ENCODE assay signal across 7 mouse cellular contexts in the genomic region with DNA sequence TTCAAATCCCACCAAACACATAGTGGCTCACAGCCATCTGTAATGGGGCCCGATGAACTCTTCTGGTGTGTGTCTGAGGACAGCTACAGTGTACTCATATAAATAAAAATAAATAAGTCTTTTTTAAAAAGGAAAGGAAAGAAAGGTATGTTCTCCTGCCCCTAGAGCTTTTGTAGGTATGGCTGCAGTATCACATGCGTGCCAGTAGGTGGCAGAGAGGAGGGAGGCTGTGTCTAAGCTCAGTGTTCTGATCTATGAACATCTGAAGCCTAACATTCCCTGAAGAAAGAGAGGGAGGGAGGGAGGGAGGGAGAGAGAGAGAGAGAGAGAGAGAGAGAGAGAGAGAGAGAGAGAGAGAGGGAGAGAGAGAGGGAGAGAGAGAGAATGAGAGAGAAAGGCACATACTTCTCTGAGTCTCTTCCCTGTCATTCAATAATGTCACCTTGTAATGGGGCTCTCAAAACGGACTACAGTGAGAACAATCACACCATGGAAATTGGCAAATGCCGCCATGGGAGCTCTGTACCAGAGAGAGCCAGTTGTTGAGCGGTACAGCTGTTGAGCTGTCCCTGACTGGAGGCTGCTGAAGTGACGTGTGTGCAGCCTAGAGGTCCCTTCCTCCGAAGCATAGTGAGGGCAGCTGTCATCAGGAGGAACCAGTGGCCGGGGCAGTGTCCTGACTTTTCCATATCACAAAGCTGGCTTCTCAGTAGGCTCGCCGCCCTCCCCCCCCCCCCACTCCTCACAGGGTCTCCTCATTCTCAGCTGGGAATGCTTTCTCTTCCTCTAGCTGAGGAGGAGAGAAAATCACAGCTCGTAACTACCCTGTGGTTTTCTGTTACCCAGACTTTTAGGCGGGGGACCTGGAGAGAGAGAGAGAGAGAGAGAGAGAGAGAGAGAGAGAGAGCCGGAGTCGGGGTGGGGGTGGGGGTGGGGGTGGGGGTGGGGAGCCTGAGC. TPM values are rescaled to one million over a fixed set of nuclear protein-coding genes. Genes with fewer than 3 reads are reported as not detected.
DNase-seq lines count a peak whose midpoint lies in the region; ATAC-seq and TF ChIP-seq lines count a peak whose summit lies in the region.

No protein-coding gene starts in this region.

- no peaks in the 10 kb centered on the region for H3K9me3 ChIP-seq in hindbrain, embryonic 13.5 days

- H3K4me2 ChIP-seq in hindbrain, embryonic 13.5 days, result no peak overlapping the region

- no peaks in the 10 kb centered on the region for H3K27me3 ChIP-seq in spleen, adult 2 months (ENCODE audit: control insufficient read depth, insufficient read depth, low read length)
- peaks cover 9% of the 10 kb centered on the region; the same call in 1 of the 2 replicates for H3K27me3 ChIP-seq in hindbrain, embryonic 13.5 days

- 0 out of 2 replicates have a peak, but pooled peaks have one; percentile 54 for ATAC-seq in hindbrain, embryonic 13.5 days (ENCODE audit: low FRiP score)

- no peak overlapping the region for H3K27ac ChIP-seq in spleen, adult 2 months (ENCODE audit: insufficient read depth, low read length)
- H3K27ac ChIP-seq in hindbrain, embryonic 13.5 days, result no peak overlapping the region

- H3K4me1 ChIP-seq in spleen, adult 2 months (ENCODE audit: control insufficient read depth, insufficient read depth, insufficient read length), result peaks cover 19% of the 10 kb centered on the region; the same call in 1 of the 2 replicates
- H3K4me1 ChIP-seq in hindbrain, embryonic 13.5 days (replicated peaks), result peaks cover 9% of the 10 kb centered on the region

- peak in 1 of 2 experiments; percentile 36 for DNase-seq in spleen, adult 2 months (ENCODE audit: low read depth in 1 of 2, low spot score in 2 of 2)
- DNase-seq in spleen, adult 18-20 months, result no peak
- DNase-seq in embryo, embryonic 11 days, result peak; percentile 43
- DNase-seq in lung, postnatal 4 days, result peak; percentile 39 to 46
- peak; percentile 69 for DNase-seq in thymus, postnatal 4 days
- no peak for DNase-seq in cerebellum, adult 9-10 months

- H3K9ac ChIP-seq in hindbrain, embryonic 13.5 days, result no peak overlapping the region

- H3K36me3 ChIP-seq in spleen, adult 2 months (ENCODE audit: control insufficient read depth, insufficient read depth, low read length), result no peaks in the 10 kb centered on the region
- no peaks in the 10 kb centered on the region for H3K36me3 ChIP-seq in hindbrain, embryonic 13.5 days

- TF ChIP-seq POLR2A in spleen, adult 2 months (IDR thresholded peaks at IDR 0.05; ENCODE audit: low read depth, low read length), result no peak

- peak; percentile 58; the same call in 1 of the 2 replicates for TF ChIP-seq CTCF in spleen, adult 2 months (IDR thresholded peaks at IDR 0.05; ENCODE audit: extremely low read depth, insufficient read depth, insufficient read length, insufficient replicate concordance)

- 25% methylated on average over 13 of the region's 14 CpGs for WGBS in spleen, adult 2 months
- 34% methylated on average over 11 of the region's 14 CpGs for WGBS in hindbrain, embryonic 13.5 days

- H3K4me3 ChIP-seq in spleen, adult 2 months (ENCODE audit: extremely low read depth, insufficient read depth, insufficient read length), result no peak overlapping the region
- no peak overlapping the region for H3K4me3 ChIP-seq in hindbrain, embryonic 13.5 days

RNA-seq across cellular contexts. Expression of a gene that starts 11.0 kb away (rescaled TPM):
- 20.8 and 26.8 TPM in 2 replicates for polyA plus RNA-seq in spleen, adult 2 months (2012; rRNA removed)
- 1.1 and 1.5 TPM in 2 replicates for polyA plus RNA-seq in hindbrain, embryonic 13.5 days (2015; fragmentation: Nextera tagmentation; extraction: Ambion mirVana)

RNA-seq across cellular contexts. Expression of a gene that starts 31.6 kb away (rescaled TPM):
- polyA plus RNA-seq in spleen, adult 2 months (2012; rRNA removed), result 125 and 150 TPM in 2 replicates
- polyA plus RNA-seq in hindbrain, embryonic 13.5 days (2015; fragmentation: Nextera tagmentation; extraction: Ambion mirVana), result 369 and 380 TPM in 2 replicates

Comparison
In these comparisons a context has a peak if more than half of its experiments do, and no peak if none do; other contexts are left out.
1. DNase-seq: peak in embryo, embryonic 11 days (single experiment), lung, postnatal 4 days (2 of 2) and thymus, postnatal 4 days (single experiment); none in spleen, adult 18-20 months (0 of 2) and cerebellum, adult 9-10 months (single experiment).